Mouse (Mus musculus): Measurements from ENCODE around the gene Acoxl. TPM values are rescaled to one million over a fixed set of nuclear protein-coding genes. Genes with fewer than 3 reads are reported as not detected.

The Acoxl gene
- polyA plus RNA-seq, 1 experiment from 2014 or later = 0.12 TPM

- Histone ChIP-seq H3K9ac (ENCODE audit: low read length) (no peak overlapping the region), H3K36me3 (ENCODE audit: control insufficient read depth, insufficient read depth, low read length) (no peaks in the 10 kb centered on the region), H3K27me3 (ENCODE audit: control insufficient read depth, insufficient read depth, low read length) (no peaks in the 10 kb centered on the region), H3K4me1 (replicated peaks; ENCODE audit: control insufficient read depth, insufficient read depth, low read length) (peaks cover 11% of the 10 kb centered on the region), H3K4me2 (ENCODE audit: low read depth, low read length, severe bottlenecking) (0 out of 2 replicates have a peak overlapping the region, but pooled peaks have one; percentile 11), H3K9me3 (ENCODE audit: control insufficient read depth, low read length) (no peaks in the 10 kb centered on the region), H3K4me3 (ENCODE audit: low read depth, low read length) (no peak overlapping the region), H3K27ac (ENCODE audit: low read depth, low read length) (peak overlapping the region; percentile 18; the same call in 1 of the 2 replicates)
- DNase-seq (ENCODE audit: low spot score) (peak; percentile 57), ATAC-seq (replicated peaks; ENCODE audit: low FRiP score) (peak; percentile 36; the same call in 1 of the 2 replicates)
- WGBS = 0% methylated on average over 1 of the region's 1 CpGs
Measured at GRCm38 (mm10) chr2:127907679-127908042, 69.0 kb downstream of the Acoxl start.

GRCm38 (mm10) chr2:127908881-127909280 lies 70.2 kb downstream of the Acoxl start:
- no peak overlapping the region for H3K4me2 ChIP-seq (ENCODE audit: low read depth, low read length, severe bottlenecking)
- no peak overlapping the region for H3K4me3 ChIP-seq (ENCODE audit: low read depth, low read length)
- peaks cover 11% of the 10 kb centered on the region for H3K4me1 ChIP-seq (replicated peaks; ENCODE audit: control insufficient read depth, insufficient read depth, low read length)
- no peaks in the 10 kb centered on the region for H3K36me3 ChIP-seq (ENCODE audit: control insufficient read depth, insufficient read depth, low read length)
- 52% methylated on average over 7 of the region's 7 CpGs for WGBS
- ATAC-seq (replicated peaks; ENCODE audit: low FRiP score) = no peak
- no peaks in the 10 kb centered on the region for H3K9me3 ChIP-seq (ENCODE audit: control insufficient read depth, low read length)
- no peak overlapping the region for H3K9ac ChIP-seq (ENCODE audit: low read length)
- no peak overlapping the region for H3K27ac ChIP-seq (ENCODE audit: low read depth, low read length)
- no peak for DNase-seq (ENCODE audit: low spot score)
- H3K27me3 ChIP-seq (ENCODE audit: control insufficient read depth, insufficient read depth, low read length) = no peaks in the 10 kb centered on the region

DNA sequence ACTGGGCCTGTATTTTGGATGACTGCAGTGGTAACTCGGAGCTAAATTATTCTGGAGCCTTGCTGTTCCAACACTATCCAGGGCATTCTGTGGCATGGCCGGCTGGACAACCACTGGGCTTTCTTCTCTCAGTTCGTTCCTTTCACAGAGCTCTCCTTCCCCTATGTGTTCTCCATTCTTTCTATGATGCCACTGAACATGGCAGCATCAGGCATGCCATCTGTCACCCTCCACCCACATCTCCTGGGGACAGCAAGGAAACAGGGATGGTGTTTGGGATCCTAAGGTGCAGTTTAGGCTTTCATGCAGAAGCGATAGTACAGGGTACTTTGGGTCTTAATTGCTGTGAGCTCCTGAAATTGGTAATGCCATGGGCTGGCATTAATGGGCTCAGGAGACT lies 71.1 kb downstream of the Acoxl start:
- no peak for DNase-seq (ENCODE audit: low spot score)
- Histone ChIP-seq H3K36me3 (ENCODE audit: control insufficient read depth, insufficient read depth, low read length) (no peaks in the 10 kb centered on the region), H3K27ac (ENCODE audit: low read depth, low read length) (no peak overlapping the region), H3K4me2 (ENCODE audit: low read depth, low read length, severe bottlenecking) (no peak overlapping the region), H3K9me3 (ENCODE audit: control insufficient read depth, low read length) (no peaks in the 10 kb centered on the region), H3K4me3 (ENCODE audit: low read depth, low read length) (no peak overlapping the region), H3K27me3 (ENCODE audit: control insufficient read depth, insufficient read depth, low read length) (no peaks in the 10 kb centered on the region), H3K9ac (ENCODE audit: low read length) (no peak overlapping the region), H3K4me1 (replicated peaks; ENCODE audit: control insufficient read depth, insufficient read depth, low read length) (peaks cover 11% of the 10 kb centered on the region)
- WGBS = 80% methylated on average over 4 of the region's 4 CpGs
- no peak for ATAC-seq (replicated peaks; ENCODE audit: low FRiP score)

DNA sequence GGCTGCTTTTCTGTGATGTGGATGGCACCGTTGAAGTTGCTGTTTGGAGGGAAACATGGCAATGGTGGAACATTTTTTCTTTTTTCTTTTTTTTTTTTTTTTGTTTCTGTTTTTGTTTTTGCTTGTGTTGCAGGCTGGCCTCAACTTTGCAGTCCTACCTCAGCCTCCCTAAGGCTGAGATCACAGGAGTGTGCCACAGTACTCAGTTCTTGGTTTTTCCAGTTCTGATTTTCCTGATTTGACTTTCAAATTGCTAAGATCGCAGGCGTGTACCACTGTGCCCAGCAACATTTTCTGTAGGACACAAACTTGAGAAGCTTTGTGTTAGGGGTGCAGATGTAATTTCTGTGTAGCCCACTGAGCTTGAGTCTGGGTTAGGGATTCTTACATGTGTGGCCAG lies 72.9 kb downstream of the Acoxl start:
- H3K4me3 ChIP-seq (ENCODE audit: low read depth, low read length) = no peak overlapping the region
- peaks cover 11% of the 10 kb centered on the region for H3K4me1 ChIP-seq (replicated peaks; ENCODE audit: control insufficient read depth, insufficient read depth, low read length)
- H3K9ac ChIP-seq (ENCODE audit: low read length) = no peak overlapping the region
- DNase-seq (ENCODE audit: low spot score) (no peak), ATAC-seq (replicated peaks; ENCODE audit: low FRiP score) (no peak)
- no peak overlapping the region for H3K4me2 ChIP-seq (ENCODE audit: low read depth, low read length, severe bottlenecking)
- no peaks in the 10 kb centered on the region for H3K27me3 ChIP-seq (ENCODE audit: control insufficient read depth, insufficient read depth, low read length)
- WGBS = 93% methylated on average over 3 of the region's 3 CpGs
- no peaks in the 10 kb centered on the region for H3K36me3 ChIP-seq (ENCODE audit: control insufficient read depth, insufficient read depth, low read length)
- no peaks in the 10 kb centered on the region for H3K9me3 ChIP-seq (ENCODE audit: control insufficient read depth, low read length)
- no peak overlapping the region for H3K27ac ChIP-seq (ENCODE audit: low read depth, low read length)

GRCm38 (mm10) chr2:127914047-127914446 lies 75.4 kb downstream of the Acoxl start:
- 94% methylated on average over 5 of the region's 5 CpGs for WGBS
- Histone ChIP-seq H3K4me3 (ENCODE audit: low read depth, low read length) (no peak overlapping the region), H3K9ac (ENCODE audit: low read length) (no peak overlapping the region), H3K9me3 (ENCODE audit: control insufficient read depth, low read length) (no peaks in the 10 kb centered on the region), H3K27me3 (ENCODE audit: control insufficient read depth, insufficient read depth, low read length) (no peaks in the 10 kb centered on the region), H3K36me3 (ENCODE audit: control insufficient read depth, insufficient read depth, low read length) (no peaks in the 10 kb centered on the region), H3K4me2 (ENCODE audit: low read depth, low read length, severe bottlenecking) (no peak overlapping the region), H3K4me1 (replicated peaks; ENCODE audit: control insufficient read depth, insufficient read depth, low read length) (no peaks in the 10 kb centered on the region), H3K27ac (ENCODE audit: low read depth, low read length) (no peak overlapping the region)
- DNase-seq (ENCODE audit: low spot score) = no peak
- no peak for ATAC-seq (replicated peaks; ENCODE audit: low FRiP score)

DNA sequence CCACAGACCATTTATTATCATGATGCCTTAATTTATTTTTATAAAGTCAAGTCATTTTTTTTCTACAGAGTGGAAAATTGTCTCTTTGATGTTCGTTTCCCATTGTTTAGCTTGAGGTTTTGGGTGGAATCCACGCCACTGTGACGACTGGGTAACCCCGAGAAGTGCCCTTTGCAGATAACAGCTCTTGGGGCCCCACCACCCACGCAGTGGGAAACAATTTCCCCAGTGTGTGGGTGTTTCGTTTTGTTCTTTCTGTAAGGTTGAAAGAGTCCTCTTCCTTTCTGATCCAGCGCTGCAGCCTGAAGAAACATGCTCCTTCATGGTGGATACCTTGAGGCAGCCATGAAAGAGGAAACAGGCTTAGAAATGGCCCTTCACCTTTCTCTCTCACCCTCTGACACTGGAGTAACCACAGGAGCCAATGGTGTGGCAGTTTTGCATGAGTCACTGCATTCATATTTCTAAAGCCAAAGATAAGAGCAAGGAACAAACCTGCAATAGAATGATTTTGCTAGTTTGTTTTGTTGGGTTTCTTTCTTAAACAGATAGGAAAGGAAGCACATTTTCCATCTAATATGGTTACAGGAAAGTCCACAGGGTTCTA lies 78.2 kb downstream of the Acoxl start:
- Histone ChIP-seq H3K9me3 (ENCODE audit: control insufficient read depth, low read length) (no peaks in the 10 kb centered on the region), H3K4me3 (ENCODE audit: low read depth, low read length) (no peak overlapping the region), H3K27ac (ENCODE audit: low read depth, low read length) (no peak overlapping the region), H3K36me3 (ENCODE audit: control insufficient read depth, insufficient read depth, low read length) (no peaks in the 10 kb centered on the region), H3K4me2 (ENCODE audit: low read depth, low read length, severe bottlenecking) (no peak overlapping the region), H3K4me1 (replicated peaks; ENCODE audit: control insufficient read depth, insufficient read depth, low read length) (no peaks in the 10 kb centered on the region), H3K27me3 (ENCODE audit: control insufficient read depth, insufficient read depth, low read length) (no peaks in the 10 kb centered on the region), H3K9ac (ENCODE audit: low read length) (no peak overlapping the region)
- ATAC-seq (replicated peaks; ENCODE audit: low FRiP score) = no peak
- 83% methylated on average over 7 of the region's 7 CpGs for WGBS
- DNase-seq (ENCODE audit: low spot score) = no peak

DNA sequence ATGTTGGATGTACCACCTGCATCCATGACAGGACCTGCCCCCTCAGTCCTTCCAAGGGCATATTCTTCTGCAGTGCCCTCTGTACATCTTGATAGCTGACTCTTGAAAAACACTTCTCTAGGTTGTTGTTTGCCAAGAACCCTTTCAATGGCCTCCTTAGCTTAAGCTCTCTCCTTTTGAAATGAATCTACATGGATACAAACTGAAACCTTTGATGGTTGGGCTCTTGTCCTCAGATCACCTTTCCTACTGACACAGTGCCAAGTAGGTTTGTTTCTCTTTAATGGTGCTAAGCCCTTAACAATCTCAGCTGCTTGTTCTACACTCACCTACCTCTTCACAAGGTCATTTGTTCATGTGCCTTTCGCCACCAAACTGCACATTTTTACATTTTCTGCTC lies 81.1 kb downstream of the Acoxl start:
- no peaks in the 10 kb centered on the region for H3K36me3 ChIP-seq (ENCODE audit: control insufficient read depth, insufficient read depth, low read length)
- H3K9ac ChIP-seq (ENCODE audit: low read length) = no peak overlapping the region
- H3K4me3 ChIP-seq (ENCODE audit: low read depth, low read length) = no peak overlapping the region
- H3K27me3 ChIP-seq (ENCODE audit: control insufficient read depth, insufficient read depth, low read length) = no peaks in the 10 kb centered on the region
- no peak overlapping the region for H3K4me2 ChIP-seq (ENCODE audit: low read depth, low read length, severe bottlenecking)
- DNase-seq (ENCODE audit: low spot score) (no peak), ATAC-seq (replicated peaks; ENCODE audit: low FRiP score) (no peak)
- no peak overlapping the region for H3K27ac ChIP-seq (ENCODE audit: low read depth, low read length)
- WGBS = 80% methylated on average over 1 of the region's 1 CpGs
- no peaks in the 10 kb centered on the region for H3K4me1 ChIP-seq (replicated peaks; ENCODE audit: control insufficient read depth, insufficient read depth, low read length)
- H3K9me3 ChIP-seq (ENCODE audit: control insufficient read depth, low read length) = no peaks in the 10 kb centered on the region

- no peak overlapping the region for H3K4me2 ChIP-seq (ENCODE audit: low read depth, low read length, severe bottlenecking)
- ATAC-seq (replicated peaks; ENCODE audit: low FRiP score) = no peak
- H3K9ac ChIP-seq (ENCODE audit: low read length) = no peak overlapping the region
- H3K4me1 ChIP-seq (replicated peaks; ENCODE audit: control insufficient read depth, insufficient read depth, low read length) = no peaks in the 10 kb centered on the region; the same call in 1 of the 2 replicates
- no peak overlapping the region for H3K4me3 ChIP-seq (ENCODE audit: low read depth, low read length)
- 62% methylated on average over 22 of the region's 22 CpGs for WGBS
- H3K27ac ChIP-seq (ENCODE audit: low read depth, low read length) = no peak overlapping the region
- H3K27me3 ChIP-seq (ENCODE audit: control insufficient read depth, insufficient read depth, low read length) = no peaks in the 10 kb centered on the region
- no peak for DNase-seq (ENCODE audit: low spot score)
- no peaks in the 10 kb centered on the region for H3K9me3 ChIP-seq (ENCODE audit: control insufficient read depth, low read length)
- no peaks in the 10 kb centered on the region for H3K36me3 ChIP-seq (ENCODE audit: control insufficient read depth, insufficient read depth, low read length)
Measured at GRCm38 (mm10) chr2:127922036-127922901, 83.6 kb downstream of the Acoxl start.
